Mouse (Mus musculus) layer of hippocampus, adult 18-20 months (tissue): Measurements from ENCODE around the gene Acap2. TPM values are rescaled to one million over a fixed set of nuclear protein-coding genes. Genes with fewer than 3 reads are reported as not detected.
A peak's percentile ranks its signal among the peaks of the same experiment; 100 is the strongest.

ENCODE experiments used
- DNase-seq, 2 experiments: peaks; one replicate each; pipeline ENCODE4 v3.0.0; 2022; ENCODE audit warnings: low spot score in 2 of 2
- total RNA-seq, 2 experiments: library from RNA; stranded (reverse); gene quantifications; 2 replicates each; pipeline ENCODE4 v1.2.3; 2021

The Acap2 gene
- total RNA-seq, 2 experiments from 2014 or later: 132 to 138 TPM

GRCm38 (mm10) chr16:31050701-31051100 is 150.3 kb downstream of the Acap2 start:
- no peak for DNase-seq

- no peak for DNase-seq
Measured at GRCm38 (mm10) chr16:31048194-31048593, 152.9 kb downstream of the Acap2 start.

DNA sequence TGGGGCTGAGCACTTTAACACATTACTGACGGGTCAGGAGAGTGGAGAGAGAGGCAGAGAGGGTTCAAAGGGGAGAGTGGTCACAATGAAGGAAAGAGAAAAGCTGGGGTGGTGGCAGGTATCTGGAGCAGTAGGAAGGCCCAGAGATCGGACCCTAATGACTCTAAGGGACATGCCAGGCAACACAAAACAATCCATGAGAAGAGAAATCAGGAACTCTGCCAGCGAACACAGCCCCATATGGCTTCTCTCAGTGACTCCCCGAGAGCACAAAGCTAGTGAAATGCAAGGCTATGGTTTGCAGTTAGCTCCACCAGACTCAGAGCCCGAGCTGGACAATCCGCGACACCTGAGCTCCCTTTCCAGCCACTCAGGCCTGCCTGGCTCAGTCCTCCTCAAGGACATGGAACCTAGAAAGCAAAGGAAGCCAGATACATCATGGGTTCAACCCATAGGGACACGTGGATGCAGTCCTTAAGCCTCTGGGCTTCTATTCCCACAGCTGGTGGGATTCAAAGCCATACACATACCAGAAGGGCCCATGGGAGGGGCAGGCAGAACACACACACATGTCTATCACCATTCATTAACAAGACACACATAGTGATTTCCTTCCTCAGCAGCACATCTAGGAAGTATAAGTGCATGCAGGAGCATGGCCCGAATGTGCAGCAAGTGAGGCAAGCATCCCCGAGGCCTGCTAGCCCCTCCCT is 153.7 kb downstream of the Acap2 start:
- DNase-seq: peak in 1 of 2 experiments; percentile 66

- peak; percentile 35 to 59 for DNase-seq
Measured at GRCm38 (mm10) chr16:31046217-31046659, 154.8 kb downstream of the Acap2 start.

DNA sequence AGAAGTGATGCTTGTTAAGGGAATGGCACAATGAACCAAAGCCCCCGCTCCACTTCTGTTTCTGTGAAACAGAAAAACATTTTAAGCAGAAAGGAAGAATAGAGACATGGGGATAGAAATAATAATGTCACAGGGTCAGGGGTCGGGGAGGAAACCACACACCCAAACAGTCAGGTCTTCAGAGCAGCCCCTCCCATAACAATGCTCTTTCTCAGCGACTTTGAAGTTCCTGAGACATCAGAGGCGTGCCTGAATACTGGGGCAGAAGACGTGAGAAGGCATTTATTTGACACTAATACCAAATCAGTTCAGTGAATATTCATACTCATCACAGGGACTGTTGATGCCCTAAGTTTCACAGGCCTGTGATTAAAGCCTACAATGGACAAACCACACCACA is 155.8 kb downstream of the Acap2 start:
- no peak for DNase-seq

DNA sequence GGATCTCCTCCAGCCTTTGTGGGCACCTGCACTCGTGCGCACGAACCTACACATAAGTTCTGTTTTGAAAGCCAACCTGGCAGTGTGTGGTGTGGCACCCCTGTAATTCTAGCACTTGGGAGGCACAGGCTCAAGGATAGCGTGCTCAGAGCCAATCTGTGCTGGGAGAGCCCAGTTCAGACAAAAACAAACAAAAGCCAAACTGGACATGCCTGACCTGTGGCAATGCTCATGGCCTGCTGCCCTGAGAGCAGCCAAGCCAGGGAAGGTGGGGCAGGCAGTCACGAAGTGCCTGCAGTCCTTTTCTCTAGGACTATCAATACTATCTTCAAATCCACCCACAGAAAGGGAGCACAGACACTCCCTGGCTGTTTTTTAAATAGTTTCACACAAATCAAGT is 157.9 kb downstream of the Acap2 start:
- DNase-seq: no peak

Other genes with a start within 250 kb of the Acap2 start
- gene Xxylt1, start 119.8 kb downstream of the Acap2 start, total RNA-seq: 10 to 100 TPM; 17.2 to 19.6 TPM
- gene Ppp1r2, start 74.0 kb upstream of the Acap2 start, total RNA-seq: 100 to 1,000 TPM; 100 to 106 TPM
- gene Apod, start 113.6 kb upstream of the Acap2 start, total RNA-seq: 100 to 1,000 TPM; 161 to 185 TPM
- 100 to 1,000 TPM in 1 of 2 experiments, 10 to 100 TPM in 1; 90.0 to 103 TPM for gene Bdh1, start 221.0 kb upstream of the Acap2 start, total RNA-seq